Mouse (Mus musculus) heart, embryonic 11.5 days (tissue): ENCODE measurements around the gene Runx1. TPM values are rescaled to one million over a fixed set of nuclear protein-coding genes. Genes with fewer than 3 reads are reported as not detected.
A peak's percentile ranks its signal among the peaks of the same experiment; 100 is the strongest.

ENCODE experiments used
- ATAC-seq: fragments of 200-750 bp; cut with Nextera tagmentation; replicated peaks from 2 replicates; pipeline ENCODE4 v1.8.0; 2017; ENCODE audit warnings: moderate library complexity; ENCODE audit not compliant: insufficient number of reproducible peaks, low FRiP score, low TSS enrichment
- H3K27ac ChIP-seq: fragments of 300-500 bp; sonication (generic); 2 replicates; pipeline ENCODE4 v1.5.1; 2014; ENCODE audit warnings: mild to moderate bottlenecking, low read depth, low read length
- H3K27me3 ChIP-seq: fragments of 300-500 bp; sonication (generic); 2 replicates; pipeline ENCODE4 v1.6.1; 2014; ENCODE audit warnings: mild to moderate bottlenecking, low read length, mixed read lengths; ENCODE audit not compliant: control insufficient read depth, insufficient read depth
- H3K36me3 ChIP-seq: fragments of 300-500 bp; sonication (generic); 2 replicates; pipeline ENCODE4 v1.6.1; 2014; ENCODE audit warnings: mild to moderate bottlenecking, low read length, moderate library complexity, mixed read lengths; ENCODE audit not compliant: control insufficient read depth, insufficient read depth
- H3K4me1 ChIP-seq: fragments of 300-500 bp; sonication (generic); 2 replicates; pipeline ENCODE4 v1.6.1; 2014; ENCODE audit warnings: low read length; ENCODE audit not compliant: control insufficient read depth, insufficient read depth
- H3K4me2 ChIP-seq: fragments of 300-500 bp; sonication (generic); 2 replicates; pipeline ENCODE4 v1.6.1; 2014; ENCODE audit warnings: mild to moderate bottlenecking, moderate library complexity
- H3K4me3 ChIP-seq: fragments of 300-500 bp; sonication (generic); 2 replicates; pipeline ENCODE4 v1.5.1; 2014; ENCODE audit warnings: low read depth, low read length
- H3K9ac ChIP-seq: fragments of 300-500 bp; sonication (generic); 2 replicates; pipeline ENCODE4 v1.6.1; 2014; ENCODE audit warnings: mild to moderate bottlenecking, low read depth, low read length, moderate library complexity
- H3K9me3 ChIP-seq: fragments of 300-500 bp; sonication (generic); replicated peaks from 2 replicates; pipeline ENCODE4 v1.6.1; 2016; ENCODE audit warnings: low read length; ENCODE audit not compliant: control insufficient read depth
- WGBS: fragments of 180-500 bp; shearing (Covaris S2); extraction: QIAGEN DNeasy Blood & Tissue Kit; methylation state at CpG from one replicate; pipeline ENCODE4 v1.1.7; 2014; ENCODE audit not compliant: insufficient replicate concordance; 5-methylcytosine and 5-hydroxymethylcytosine counted together
- polyA plus RNA-seq: library from polyadenylated mRNA; unstranded; fragments of >200 nt; fragmentation: Nextera tagmentation; extraction: Ambion mirVana; gene quantifications from 2 replicates; pipeline ENCODE4 v1.2.1, GENCODE M21; 2014

Gene Runx1
- polyA plus RNA-seq, 1 experiment from 2014 or later: 2.5 TPM

GRCm38 (mm10) chr16:92838709-92839108, 12.8 kb upstream of the Runx1 start:
- H3K27ac ChIP-seq: no peak overlapping the region
- no peak overlapping the region for H3K4me3 ChIP-seq
- H3K36me3 ChIP-seq: no peaks in the 10 kb centered on the region
- no peak overlapping the region for H3K4me2 ChIP-seq
- H3K9me3 ChIP-seq: no peaks in the 10 kb centered on the region
- no peaks in the 10 kb centered on the region for H3K4me1 ChIP-seq
- H3K27me3 ChIP-seq: 0 out of 2 replicates have a peak, but pooled peaks cover 7% of the 10 kb centered on the region
- no peak for ATAC-seq
- no peak overlapping the region for H3K9ac ChIP-seq

GRCm38 (mm10) chr16:92831341-92831740, 5.4 kb upstream of the Runx1 start:
- H3K4me2 ChIP-seq: no peak overlapping the region
- no peaks in the 10 kb centered on the region for H3K36me3 ChIP-seq
- no peak overlapping the region for H3K27ac ChIP-seq
- H3K4me3 ChIP-seq: no peak overlapping the region
- no peak overlapping the region for H3K9ac ChIP-seq
- no peak for ATAC-seq
- peaks cover 42% of the 10 kb centered on the region for H3K27me3 ChIP-seq
- no peaks in the 10 kb centered on the region for H3K9me3 ChIP-seq
- H3K4me1 ChIP-seq: no peaks in the 10 kb centered on the region
- WGBS: 86% methylated on average over 2 of the region's 2 CpGs

- WGBS: 34% methylated on average over 14 of the region's 14 CpGs
- no peak for ATAC-seq
- Histone ChIP-seq H3K9ac (no peak overlapping the region), H3K4me2 (0 out of 2 replicates have a peak overlapping the region, but pooled peaks have one; percentile 15), H3K9me3 (no peaks in the 10 kb centered on the region), H3K4me1 (no peaks in the 10 kb centered on the region), H3K36me3 (no peaks in the 10 kb centered on the region), H3K27ac (no peak overlapping the region), H3K4me3 (no peak overlapping the region), H3K27me3 (peaks cover 42% of the 10 kb centered on the region)
Observed at GRCm38 (mm10) chr16:92830479-92830878, 4.5 kb upstream of the Runx1 start.

GRCm38 (mm10) chr16:92828308-92828862, 2.4 kb upstream of the Runx1 start:
- ATAC-seq: no peak
- Histone ChIP-seq H3K4me1 (0 out of 2 replicates have a peak, but pooled peaks cover under 1% of the 10 kb centered on the region), H3K4me2 (no peak overlapping the region), H3K36me3 (no peaks in the 10 kb centered on the region), H3K9ac (no peak overlapping the region), H3K27ac (no peak overlapping the region), H3K9me3 (no peaks in the 10 kb centered on the region), H3K27me3 (peaks cover 42% of the 10 kb centered on the region), H3K4me3 (no peak overlapping the region)
- 51% methylated on average over 8 of the region's 8 CpGs for WGBS

- Histone ChIP-seq H3K27ac (no peak overlapping the region), H3K4me2 (no peak overlapping the region), H3K4me3 (no peak overlapping the region), H3K9me3 (no peaks in the 10 kb centered on the region), H3K36me3 (no peaks in the 10 kb centered on the region), H3K27me3 (peaks cover 42% of the 10 kb centered on the region), H3K9ac (no peak overlapping the region), H3K4me1 (0 out of 2 replicates have a peak, but pooled peaks cover 2% of the 10 kb centered on the region)
- 42% methylated on average over 7 of the region's 7 CpGs for WGBS
- no peak for ATAC-seq
Observed at GRCm38 (mm10) chr16:92827663-92828307, 1.8 kb upstream of the Runx1 start.

GRCm38 (mm10) chr16:92826683-92827082, 734 bp upstream of the Runx1 start:
- H3K4me3 ChIP-seq: no peak overlapping the region
- peaks cover 40% of the 10 kb centered on the region for H3K27me3 ChIP-seq
- no peak overlapping the region for H3K4me2 ChIP-seq
- H3K27ac ChIP-seq: no peak overlapping the region
- WGBS: 91% methylated on average over 6 of the region's 6 CpGs
- ATAC-seq: no peak
- no peak overlapping the region for H3K9ac ChIP-seq
- H3K4me1 ChIP-seq: peaks cover 11% of the 10 kb centered on the region; the same call in 1 of the 2 replicates
- no peaks in the 10 kb centered on the region for H3K9me3 ChIP-seq
- no peaks in the 10 kb centered on the region for H3K36me3 ChIP-seq

GRCm38 (mm10) chr16:92825204-92825843, 625 bp downstream of the Runx1 start:
- Histone ChIP-seq H3K4me2 (no peak overlapping the region), H3K27me3 (peaks cover 37% of the 10 kb centered on the region), H3K4me1 (peaks cover 11% of the 10 kb centered on the region; the same call in 1 of the 2 replicates), H3K9me3 (no peaks in the 10 kb centered on the region), H3K36me3 (no peaks in the 10 kb centered on the region), H3K27ac (no peak overlapping the region), H3K9ac (no peak overlapping the region), H3K4me3 (no peak overlapping the region; the same call in 1 of the 2 replicates)
- ATAC-seq: no peak
- 69% methylated on average over 18 of the region's 18 CpGs for WGBS

- no peak for ATAC-seq
- Histone ChIP-seq H3K4me1 (peaks cover 11% of the 10 kb centered on the region; the same call in 1 of the 2 replicates), H3K9me3 (no peaks in the 10 kb centered on the region), H3K27ac (no peak overlapping the region), H3K27me3 (peaks cover 38% of the 10 kb centered on the region), H3K4me3 (no peak overlapping the region), H3K9ac (no peak overlapping the region), H3K4me2 (no peak overlapping the region), H3K36me3 (no peaks in the 10 kb centered on the region)
- 82% methylated on average over 9 of the region's 9 CpGs for WGBS
Observed at GRCm38 (mm10) chr16:92824723-92825203, 1.2 kb downstream of the Runx1 start.
